Mouse (Mus musculus) adrenal gland, postnatal 14 days (tissue): ENCODE measurements at regions not wholly inside any gene's neighbourhood (a gene's known extent, or its start where the extent isn't known, plus 50 kb on each side); places are given as distances from the start of the nearest gene placed in this dataset.

Source experiments
- DNase-seq: peaks from one replicate; pipeline ENCODE4 v3.0.0; 2021; ENCODE audit warnings: mixed read lengths

- DNase-seq, result no peak
These were observed 85.0 kb upstream of the Xpo1 start for GRCm38 (mm10) chr11:23170813-23171212.

- no peak for DNase-seq
These were observed 84.1 kb upstream of the Xpo1 start for GRCm38 (mm10) chr11:23171760-23172159.

- DNase-seq, result no peak
These were observed 74.2 kb upstream of the Xpo1 start for GRCm38 (mm10) chr11:23181647-23182046.

- DNase-seq, result no peak
These were observed 70.6 kb upstream of the Xpo1 start for GRCm38 (mm10) chr11:23185211-23185610.

- DNase-seq, result no peak
These were observed 54.0 kb upstream of the Xpo1 start for GRCm38 (mm10) chr11:23201701-23202449.

- DNase-seq, result no peak
These were observed 52.3 kb upstream of the Xpo1 start for GRCm38 (mm10) chr11:23203566-23203965.

- DNase-seq, result no peak
These were observed 51.8 kb upstream of the Xpo1 start for GRCm38 (mm10) chr11:23204041-23204440.
